Mouse (Mus musculus) stomach, postnatal 0 days (tissue): ENCODE measurements around the gene Fut8.
"Not testable (repeated sequence)": the region's sequence is repeated elsewhere in the genome, so short reads cannot be mapped to it uniquely, and the experiment has no call there.

ENCODE experiments used
- CTCF ChIP-seq: IDR thresholded peaks from 2 replicates; pipeline ENCODE4 v1.5.1; 2016; ENCODE audit warnings: antibody characterized with exemption, low read depth, mild to moderate bottlenecking, moderate library complexity
- EP300 ChIP-seq: optimal IDR thresholded peaks from 2 replicates; pipeline ENCODE3; 2016; ENCODE audit warnings: antibody characterized with exemption

GRCm38 (mm10) chr12:77524014-77524413, 286.1 kb downstream of the Fut8 start:
- not testable (repeated sequence) for TF ChIP-seq CTCF, EP300
